Mouse (Mus musculus) forebrain, embryonic 13.5 days (tissue): ENCODE measurements at regions not wholly inside any gene's neighbourhood (a gene's known extent, or its start where the extent isn't known, plus 50 kb on each side); places are given as distances from the start of the nearest gene placed in this dataset.

Experiments used
- ATAC-seq: fragments of 200-750 bp; cut with Nextera tagmentation; 2 replicates; pipeline ENCODE4 v1.8.0; 2017
- H3K27ac ChIP-seq: fragments of 300-500 bp; sonication (generic); 2 replicates; pipeline ENCODE4 v1.5.1; 2015; ENCODE audit warnings: inconsistent platforms, mild to moderate bottlenecking, moderate library complexity
- H3K27me3 ChIP-seq: fragments of 300-500 bp; sonication (generic); 2 replicates; pipeline ENCODE4 v1.6.1; 2015; ENCODE audit warnings: mild to moderate bottlenecking, inconsistent platforms
- H3K36me3 ChIP-seq: fragments of 300-500 bp; sonication (generic); 2 replicates; pipeline ENCODE4 v1.6.1; 2015; ENCODE audit warnings: mild to moderate bottlenecking, inconsistent platforms; ENCODE audit not compliant: poor library complexity, severe bottlenecking
- H3K4me1 ChIP-seq: fragments of 300-500 bp; sonication (generic); 2 replicates; pipeline ENCODE4 v1.6.1; 2015; ENCODE audit warnings: inconsistent platforms
- H3K4me2 ChIP-seq: fragments of 300-500 bp; sonication (generic); 2 replicates; pipeline ENCODE4 v1.6.1; 2015; ENCODE audit warnings: inconsistent platforms, mild to moderate bottlenecking, moderate library complexity
- H3K4me3 ChIP-seq: fragments of 300-500 bp; sonication (generic); 2 replicates; pipeline ENCODE4 v1.5.1; 2015; ENCODE audit warnings: mild to moderate bottlenecking, inconsistent platforms
- H3K9ac ChIP-seq: fragments of 300-500 bp; sonication (generic); 2 replicates; pipeline ENCODE4 v1.6.1; 2015; ENCODE audit warnings: mild to moderate bottlenecking, inconsistent platforms
- H3K9me3 ChIP-seq: fragments of 300-500 bp; sonication (generic); replicated peaks from 2 replicates; pipeline ENCODE4 v1.6.1; 2016; ENCODE audit warnings: inconsistent platforms
- WGBS: fragments of 180-500 bp; shearing (Covaris S2); methylation state at CpG from one replicate; pipeline ENCODE4 v1.1.7; 2015; 5-methylcytosine and 5-hydroxymethylcytosine counted together

DNA sequence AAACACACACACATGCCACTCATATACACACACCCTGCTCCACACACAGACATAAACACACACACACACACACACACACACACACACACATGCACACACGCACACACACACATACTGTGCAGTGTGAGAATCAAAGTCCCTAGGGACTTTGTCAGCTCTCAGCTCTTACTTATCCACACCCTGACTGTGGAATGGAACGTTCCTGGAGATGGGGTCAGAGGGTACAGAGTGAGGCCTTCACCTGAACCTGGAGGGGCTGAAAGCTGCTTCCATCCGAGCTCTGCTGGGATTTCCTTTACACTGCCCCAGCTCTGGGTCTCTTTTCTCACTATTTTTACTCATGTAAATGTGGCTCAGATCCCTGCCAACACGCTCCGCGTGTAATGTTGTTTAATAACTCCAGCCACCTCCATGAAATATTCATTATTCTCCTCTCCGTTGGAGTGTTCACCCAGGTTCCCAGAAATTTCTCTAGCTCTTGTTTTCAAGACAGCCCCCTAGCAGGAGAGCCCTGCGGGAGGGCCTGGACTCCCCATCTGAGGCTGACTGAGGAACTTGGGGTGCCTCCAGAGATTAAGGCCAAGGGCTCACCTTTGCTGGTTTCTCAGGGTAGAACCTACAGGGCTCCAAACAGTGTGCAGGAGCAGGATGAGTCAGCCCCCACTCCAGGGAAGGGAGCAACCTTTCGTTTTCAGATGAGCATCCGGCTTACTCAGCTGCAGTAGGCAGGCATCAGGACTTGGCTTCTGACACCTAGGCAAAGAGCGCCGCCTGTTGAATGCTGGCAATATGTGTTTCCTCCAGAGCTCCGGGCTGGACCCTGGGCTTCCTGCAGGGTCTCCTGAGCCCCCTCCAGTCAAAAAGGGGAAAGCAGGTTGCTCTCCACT, 360.8 kb upstream of the Dynlrb2 start:
- no peak overlapping the region for H3K4me3 ChIP-seq
- no peaks in the 10 kb centered on the region for H3K4me1 ChIP-seq
- H3K9ac ChIP-seq: no peak overlapping the region
- WGBS: 41% methylated on average over 13 of the region's 13 CpGs
- no peaks in the 10 kb centered on the region for H3K36me3 ChIP-seq
- peak; percentile 51; the same call in 1 of the 2 replicates for ATAC-seq
- H3K4me2 ChIP-seq: no peak overlapping the region
- no peak overlapping the region for H3K27ac ChIP-seq
- no peaks in the 10 kb centered on the region for H3K9me3 ChIP-seq
- H3K27me3 ChIP-seq: no peaks in the 10 kb centered on the region

DNA sequence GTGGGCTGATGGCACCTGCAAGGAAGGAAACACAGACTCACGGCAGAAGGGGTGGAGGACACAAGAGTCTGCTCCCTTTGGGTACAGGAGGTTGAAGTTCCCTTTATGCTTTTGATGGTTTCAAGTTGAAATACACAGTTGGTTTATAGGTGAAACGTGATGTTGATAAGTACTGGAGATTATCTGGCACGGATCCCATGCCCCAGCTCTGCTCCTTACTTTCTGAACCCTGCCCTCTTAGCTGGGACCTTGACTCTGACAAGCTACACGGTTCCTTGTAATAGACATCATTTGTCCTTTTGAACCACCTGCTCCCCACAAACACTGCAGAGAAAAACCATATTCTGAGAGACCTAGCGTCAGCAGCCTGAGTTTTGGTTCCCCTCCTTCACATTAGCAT, 363.4 kb upstream of the Dynlrb2 start:
- H3K27me3 ChIP-seq: no peaks in the 10 kb centered on the region
- H3K9me3 ChIP-seq: no peaks in the 10 kb centered on the region
- no peaks in the 10 kb centered on the region for H3K4me1 ChIP-seq
- no peak overlapping the region for H3K4me2 ChIP-seq
- H3K4me3 ChIP-seq: no peak overlapping the region
- H3K27ac ChIP-seq: no peak overlapping the region
- WGBS: 86% methylated on average over 5 of the region's 5 CpGs
- H3K36me3 ChIP-seq: no peaks in the 10 kb centered on the region
- no peak for ATAC-seq
- no peak overlapping the region for H3K9ac ChIP-seq

DNA sequence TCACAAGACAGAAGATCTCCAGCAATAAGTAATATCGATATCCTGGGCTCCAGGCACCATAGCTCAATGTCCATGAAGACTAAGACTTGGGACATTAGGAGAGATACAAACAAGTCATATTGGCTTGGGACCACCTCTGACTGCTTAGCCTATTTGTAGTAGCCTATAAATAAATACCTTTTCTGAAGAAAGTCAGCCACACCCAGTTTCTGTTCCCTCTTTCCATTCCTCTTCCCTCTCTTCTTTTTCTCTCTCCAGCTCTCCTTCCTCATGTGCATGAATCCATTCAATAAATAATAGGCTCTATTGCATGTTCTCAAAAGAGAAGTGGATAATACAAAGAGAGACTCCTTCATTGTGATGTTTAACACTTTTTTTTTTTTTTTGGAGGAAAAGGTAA, 364.8 kb upstream of the Dynlrb2 start:
- H3K4me2 ChIP-seq: no peak overlapping the region
- H3K9me3 ChIP-seq: no peaks in the 10 kb centered on the region
- no peaks in the 10 kb centered on the region for H3K4me1 ChIP-seq
- no peak overlapping the region for H3K4me3 ChIP-seq
- no peak overlapping the region for H3K27ac ChIP-seq
- H3K36me3 ChIP-seq: no peaks in the 10 kb centered on the region
- no peak for ATAC-seq
- WGBS: 96% methylated on average over 1 of the region's 1 CpGs
- H3K9ac ChIP-seq: no peak overlapping the region
- H3K27me3 ChIP-seq: no peaks in the 10 kb centered on the region

DNA sequence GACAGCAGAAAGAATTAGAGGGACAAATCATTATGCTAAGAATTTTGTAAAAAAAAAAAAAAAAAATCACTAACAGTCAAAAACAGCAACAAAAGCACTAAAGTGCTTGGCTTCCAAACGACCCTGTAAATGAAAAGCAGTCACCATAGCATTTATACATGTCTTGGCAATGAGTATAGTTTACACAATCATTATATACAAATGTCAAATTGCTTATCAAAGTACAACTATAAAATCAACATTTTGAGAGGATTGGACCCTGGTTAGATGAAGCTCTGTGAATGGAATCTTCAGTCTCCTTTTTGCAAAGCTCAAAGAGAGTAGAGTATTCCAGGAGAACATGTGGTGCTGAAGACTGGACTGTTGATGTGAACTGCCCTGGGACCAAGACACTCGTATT, 367.0 kb upstream of the Dynlrb2 start:
- H3K4me2 ChIP-seq: no peak overlapping the region
- H3K27me3 ChIP-seq: no peaks in the 10 kb centered on the region
- H3K4me3 ChIP-seq: no peak overlapping the region
- no peaks in the 10 kb centered on the region for H3K9me3 ChIP-seq
- 73% methylated on average over 2 of the region's 2 CpGs for WGBS
- no peaks in the 10 kb centered on the region for H3K4me1 ChIP-seq
- H3K36me3 ChIP-seq: no peaks in the 10 kb centered on the region
- H3K9ac ChIP-seq: no peak overlapping the region
- no peak for ATAC-seq
- H3K27ac ChIP-seq: no peak overlapping the region

DNA sequence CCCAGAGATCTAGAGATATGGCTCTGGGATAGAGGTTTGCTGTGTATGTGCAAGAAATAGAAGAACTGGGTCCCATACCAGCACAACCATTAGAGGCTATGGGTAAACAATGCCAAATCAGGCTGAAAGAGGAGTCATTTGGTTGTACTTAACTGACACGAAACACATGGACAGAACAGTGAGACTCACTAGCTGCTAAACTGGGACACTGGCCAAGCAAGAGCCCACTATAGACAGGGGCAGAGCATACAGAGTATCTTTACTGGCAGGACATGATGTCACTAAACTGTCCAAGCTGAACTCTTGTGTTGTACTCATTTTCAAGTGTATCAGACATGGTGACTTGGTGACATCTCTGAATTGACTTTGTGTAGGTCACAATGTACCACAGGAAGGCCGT, 371.3 kb upstream of the Dynlrb2 start:
- Histone ChIP-seq H3K4me3 (no peak overlapping the region), H3K4me2 (no peak overlapping the region), H3K9me3 (no peaks in the 10 kb centered on the region), H3K27me3 (no peaks in the 10 kb centered on the region; the same call in 1 of the 2 replicates), H3K27ac (no peak overlapping the region), H3K9ac (no peak overlapping the region), H3K4me1 (no peaks in the 10 kb centered on the region), H3K36me3 (no peaks in the 10 kb centered on the region)
- ATAC-seq: no peak
- 89% methylated on average over 2 of the region's 2 CpGs for WGBS

DNA sequence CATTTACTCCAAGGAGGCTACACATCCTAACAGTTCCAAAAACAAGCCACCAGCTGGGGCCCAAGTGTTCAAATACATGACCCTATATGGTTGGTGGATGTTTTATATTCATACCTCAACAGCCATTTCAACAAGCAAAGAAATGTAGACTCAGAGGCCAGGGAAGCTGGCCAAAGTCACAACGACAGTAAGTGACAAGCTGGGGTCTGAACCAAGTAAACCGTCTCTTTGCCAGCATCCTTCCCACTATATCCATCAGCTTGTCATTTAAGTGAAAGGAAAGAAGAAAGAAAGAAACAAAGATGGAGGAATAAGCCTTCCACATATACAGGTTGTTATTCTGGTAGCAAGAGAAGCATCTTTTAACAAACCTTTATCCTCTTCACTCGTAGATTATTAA, 371.7 kb upstream of the Dynlrb2 start:
- Histone ChIP-seq H3K4me2 (no peak overlapping the region), H3K36me3 (no peaks in the 10 kb centered on the region), H3K4me1 (no peaks in the 10 kb centered on the region), H3K27ac (no peak overlapping the region), H3K9me3 (no peaks in the 10 kb centered on the region), H3K9ac (no peak overlapping the region), H3K27me3 (no peaks in the 10 kb centered on the region; the same call in 1 of the 2 replicates), H3K4me3 (no peak overlapping the region)
- no peak for ATAC-seq
- 91% methylated on average over 3 of the region's 3 CpGs for WGBS

DNA sequence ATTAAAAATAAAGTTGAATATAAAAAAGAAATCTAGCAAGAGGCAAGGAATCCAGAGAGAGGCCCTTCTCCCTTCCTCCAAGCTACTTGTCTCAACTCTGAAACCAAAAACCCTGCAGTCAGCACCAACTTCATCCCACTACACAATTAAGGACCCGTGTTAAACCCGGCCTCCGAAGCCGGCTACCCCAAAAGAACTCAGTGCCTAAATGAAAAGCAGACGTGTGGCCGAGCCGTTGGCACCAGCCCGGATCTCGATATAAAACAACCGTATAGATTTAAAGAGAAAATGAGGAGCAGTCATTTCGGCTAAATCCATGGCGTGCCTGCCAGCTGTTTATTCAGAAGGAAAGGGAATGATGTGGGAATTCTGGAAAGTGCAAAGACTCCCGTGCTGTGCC, 384.7 kb upstream of the Dynlrb2 start:
- Histone ChIP-seq H3K27me3 (no peaks in the 10 kb centered on the region), H3K36me3 (no peaks in the 10 kb centered on the region), H3K4me2 (no peak overlapping the region), H3K9ac (no peak overlapping the region), H3K27ac (no peak overlapping the region), H3K9me3 (no peaks in the 10 kb centered on the region), H3K4me1 (peaks cover 16% of the 10 kb centered on the region), H3K4me3 (no peak overlapping the region)
- WGBS: 90% methylated on average over 13 of the region's 13 CpGs
- ATAC-seq: no peak

DNA sequence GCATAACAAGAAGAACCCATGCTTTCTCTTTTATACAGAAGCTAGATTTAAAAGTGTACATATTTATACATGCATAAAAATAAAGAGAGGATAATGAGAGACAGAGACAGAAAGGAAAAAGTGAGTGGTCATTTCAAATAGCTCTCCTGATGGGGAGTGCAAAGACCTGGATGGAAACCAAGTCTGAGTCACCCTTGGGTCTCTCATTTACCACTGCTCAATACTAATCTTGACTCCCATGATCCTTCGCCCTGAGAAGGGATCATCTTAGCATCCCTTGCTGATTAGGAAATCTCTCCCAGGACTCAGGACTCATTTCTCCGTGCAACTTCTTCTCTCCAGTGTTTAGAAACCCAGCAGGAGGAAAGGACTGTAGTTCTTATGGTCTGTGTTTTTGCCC, 386.9 kb upstream of the Dynlrb2 start:
- Histone ChIP-seq H3K4me2 (no peak overlapping the region), H3K27ac (no peak overlapping the region), H3K9me3 (no peaks in the 10 kb centered on the region), H3K4me3 (no peak overlapping the region), H3K9ac (no peak overlapping the region), H3K27me3 (no peaks in the 10 kb centered on the region), H3K4me1 (peaks cover 17% of the 10 kb centered on the region), H3K36me3 (no peaks in the 10 kb centered on the region)
- 86% methylated on average over 2 of the region's 2 CpGs for WGBS
- ATAC-seq: no peak

DNA sequence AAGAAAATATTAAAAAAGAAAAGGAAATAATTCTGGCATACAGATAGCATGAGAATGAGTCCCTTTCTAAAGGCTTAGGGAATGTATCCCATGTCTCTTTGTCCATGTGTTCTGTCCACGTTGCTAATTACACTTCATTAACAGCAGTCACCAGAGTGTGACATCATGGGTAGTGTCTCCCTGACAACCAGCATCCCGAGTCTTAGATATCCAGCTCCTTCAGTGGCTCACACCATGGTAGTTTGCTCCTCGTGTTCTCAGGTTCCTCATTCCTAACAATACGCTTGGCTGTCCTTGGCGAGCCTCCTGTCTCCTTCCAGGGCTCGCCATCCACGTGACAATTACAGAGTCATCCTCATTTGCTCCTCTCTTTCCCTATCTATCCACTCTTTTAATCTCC, 388.1 kb upstream of the Dynlrb2 start:
- Histone ChIP-seq H3K27me3 (no peaks in the 10 kb centered on the region), H3K36me3 (no peaks in the 10 kb centered on the region), H3K9me3 (no peaks in the 10 kb centered on the region), H3K4me3 (no peak overlapping the region), H3K9ac (no peak overlapping the region), H3K4me1 (peaks cover 17% of the 10 kb centered on the region), H3K27ac (no peak overlapping the region), H3K4me2 (peak overlapping the region; percentile 49)
- WGBS: 24% methylated on average over 7 of the region's 7 CpGs
- ATAC-seq: peak; percentile 66; the same call in 1 of the 2 replicates

DNA sequence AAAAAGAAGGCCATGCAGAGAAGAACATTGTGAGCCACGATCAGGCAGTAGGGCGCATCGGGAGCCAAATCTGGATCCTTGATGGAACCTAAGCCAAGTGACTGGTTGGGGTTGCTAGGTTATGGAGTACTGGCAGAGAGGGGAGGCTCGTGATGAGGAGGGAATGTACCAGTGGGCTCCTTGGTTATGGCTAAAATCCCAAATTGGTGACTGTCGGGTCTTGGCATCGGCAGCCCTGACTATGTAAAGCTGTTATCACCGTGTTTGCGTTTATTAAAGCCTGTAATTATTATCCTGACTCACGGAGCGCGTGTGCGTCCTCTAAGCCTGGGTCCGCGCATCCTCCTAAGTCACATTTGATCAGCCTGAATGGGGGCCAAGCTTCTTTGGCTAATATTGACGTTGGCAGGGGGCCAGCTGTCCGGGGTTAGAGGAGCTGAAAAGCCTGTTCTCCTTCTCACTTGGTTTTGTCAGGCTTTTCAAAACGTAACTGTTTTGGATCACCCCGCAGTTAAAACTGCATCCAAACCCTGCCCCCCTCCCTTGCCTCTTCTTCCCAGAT, 388.9 kb upstream of the Dynlrb2 start:
- H3K4me1 ChIP-seq: peaks cover 17% of the 10 kb centered on the region
- 0 out of 2 replicates have a peak overlapping the region, but pooled peaks have one; percentile 5 for H3K9ac ChIP-seq
- H3K4me2 ChIP-seq: peak overlapping the region; percentile 49
- H3K27me3 ChIP-seq: no peaks in the 10 kb centered on the region
- no peak overlapping the region; the same call in 1 of the 2 replicates for H3K27ac ChIP-seq
- peak; percentile 78 for ATAC-seq
- WGBS: 13% methylated on average over 18 of the region's 18 CpGs
- H3K36me3 ChIP-seq: no peaks in the 10 kb centered on the region
- H3K9me3 ChIP-seq: no peaks in the 10 kb centered on the region
- H3K4me3 ChIP-seq: no peak overlapping the region

DNA sequence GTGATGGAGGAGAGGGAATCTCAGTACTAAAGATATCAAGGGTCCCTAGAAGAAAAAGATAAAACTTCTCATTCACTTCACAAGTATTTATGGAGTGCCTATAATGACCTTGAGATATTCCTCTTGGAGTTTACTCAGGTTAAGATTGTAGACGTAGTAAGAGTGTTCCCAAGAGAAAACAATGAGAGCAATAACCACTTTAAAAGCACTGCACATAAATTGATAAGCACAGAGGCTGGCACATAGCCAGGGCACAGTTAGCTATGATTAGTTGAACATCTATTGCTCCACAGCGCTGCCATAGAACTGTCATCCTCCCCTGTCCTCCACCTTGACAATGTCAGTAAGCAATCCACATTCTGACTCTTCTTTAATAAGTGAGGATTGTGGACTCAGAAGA, 389.8 kb upstream of the Dynlrb2 start:
- WGBS: 70% methylated on average over 2 of the region's 2 CpGs
- Histone ChIP-seq H3K27ac (no peak overlapping the region), H3K4me3 (no peak overlapping the region), H3K9me3 (no peaks in the 10 kb centered on the region), H3K9ac (no peak overlapping the region), H3K4me1 (peaks cover 17% of the 10 kb centered on the region), H3K36me3 (no peaks in the 10 kb centered on the region), H3K4me2 (no peak overlapping the region), H3K27me3 (no peaks in the 10 kb centered on the region)
- ATAC-seq: no peak

DNA sequence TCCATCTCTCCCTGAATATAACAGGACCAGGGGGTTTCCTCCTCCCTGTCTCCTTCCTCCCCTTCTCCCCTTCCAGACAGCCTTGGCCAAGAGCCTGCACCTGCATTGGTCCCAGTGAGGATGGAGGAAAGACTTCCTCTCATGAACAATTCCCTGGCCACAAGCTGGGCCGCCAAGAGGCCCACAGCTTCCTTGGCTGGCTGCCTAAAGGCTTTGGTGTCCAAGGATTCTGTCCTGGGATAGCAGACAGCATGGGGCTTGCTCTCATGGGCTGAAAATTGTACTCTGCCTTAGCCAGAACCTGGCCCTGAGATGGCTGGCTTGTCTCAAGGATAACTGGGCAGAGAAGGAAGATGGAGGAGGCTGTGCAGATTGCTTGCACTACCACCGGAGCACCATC, 390.3 kb upstream of the Dynlrb2 start:
- Histone ChIP-seq H3K4me3 (no peak overlapping the region), H3K9ac (no peak overlapping the region), H3K4me1 (peaks cover 17% of the 10 kb centered on the region), H3K36me3 (no peaks in the 10 kb centered on the region), H3K27me3 (no peaks in the 10 kb centered on the region), H3K27ac (no peak overlapping the region), H3K4me2 (no peak overlapping the region), H3K9me3 (no peaks in the 10 kb centered on the region)
- no peak for ATAC-seq
- 78% methylated on average over 2 of the region's 2 CpGs for WGBS
